Mouse (Mus musculus) bone marrow, adult 2 months (tissue): ENCODE measurements around the gene Fmnl3.

ENCODE experiments used
- CTCF ChIP-seq: fragments of 200-500 bp; IDR thresholded peaks from 2 replicates; pipeline ENCODE4 v1.5.1; 2011; ENCODE audit warnings: low read length, control low read depth; ENCODE audit not compliant: control insufficient read depth, insufficient read depth
- POLR2A ChIP-seq: fragments of 200-500 bp; IDR thresholded peaks from 2 replicates; pipeline ENCODE4 v1.6.1; 2011; ENCODE audit warnings: low read depth, mild to moderate bottlenecking, control low read depth, low read length, borderline replicate concordance; ENCODE audit not compliant: control insufficient read depth

GRCm38 (mm10) chr15:99400602-99401001 is 30.3 kb upstream of the Fmnl3 start:
- TF ChIP-seq CTCF (no peak), POLR2A (no peak)
